Mouse (Mus musculus): ENCODE data around the gene Rnaseh2a. TPM values are rescaled to one million over a fixed set of nuclear protein-coding genes. Genes with fewer than 3 reads are reported as not detected.

Gene Rnaseh2a
- polyA plus RNA-seq (2012; rRNA removed) = 57.5 and 63.1 TPM in 2 replicates

GRCm38 (mm10) chr8:84969241-84970134, at the start of gene Rnaseh2a, which contains the start of the genes Gm49661 and Prdx2:
Gene Rnaseh2a (minus strand): TSS chr8:84969767.
Gene Gm49661 (minus strand): TSS chr8:84969433.
Gene Prdx2 (plus strand): TSS chr8:84969587.

DNA sequence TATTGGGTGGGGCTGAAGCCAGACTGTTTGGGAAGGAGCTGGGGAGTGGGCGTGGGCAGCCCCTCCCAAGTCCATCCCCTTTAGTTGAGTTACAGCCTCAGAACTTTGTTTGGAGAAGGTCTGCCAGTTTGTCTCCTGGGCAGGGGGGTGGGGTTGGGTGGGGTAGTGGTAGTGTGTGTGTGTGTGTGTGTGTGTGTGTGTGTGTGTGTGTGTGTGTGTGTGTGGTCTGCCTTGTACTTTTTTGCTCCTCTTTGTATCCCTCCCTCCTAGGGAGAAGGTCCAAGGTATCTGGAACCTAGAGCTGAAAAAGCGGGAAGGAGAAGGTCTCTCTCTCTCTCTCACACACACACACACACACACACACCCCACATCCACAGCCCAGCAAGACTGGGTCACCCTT, 44.9 kb upstream of the Rnaseh2a start, which contains the start of gene Best2:
Gene Best2, minus strand, starts transcription at position 101 of the 400 bp plus-strand sequence.

DNA sequence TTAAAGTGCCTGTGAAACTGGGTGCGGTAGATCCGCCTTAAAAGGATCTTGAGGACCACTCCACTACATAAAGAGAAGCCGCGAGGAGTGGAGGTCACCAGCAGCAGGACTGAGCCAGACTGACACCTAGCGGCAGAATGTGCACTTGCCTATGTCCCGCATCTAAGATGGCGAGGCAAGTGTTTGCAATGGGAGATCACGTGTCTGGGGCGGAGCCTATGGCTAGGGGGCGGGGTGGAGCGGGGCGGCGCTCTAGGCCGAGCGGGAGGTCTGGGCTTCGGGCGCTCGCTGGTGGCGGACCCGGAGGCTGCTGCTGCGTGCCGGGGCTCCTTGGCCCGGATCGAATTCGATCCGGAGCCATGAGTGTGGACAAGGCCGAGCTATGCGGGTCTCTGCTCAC, 20.8 kb upstream of the Rnaseh2a start, which contains the start of gene Hook2:
Gene Hook2, plus strand, starts transcription at position 255 of the 400 bp plus-strand sequence.

GRCm38 (mm10) chr8:84978248-84978940, 8.8 kb upstream of the Rnaseh2a start, which contains the start of gene Junb:
Gene Junb (minus strand): TSS chr8:84978718.

GRCm38 (mm10) chr8:84946528-84947240, 22.9 kb downstream of the Rnaseh2a start, which contains the start of gene Rtbdn:
Gene Rtbdn (plus strand): TSS chr8:84946991.

GRCm38 (mm10) chr8:84936962-84937546, 32.5 kb downstream of the Rnaseh2a start, which contains the start of gene Mast1:
Gene Mast1 (minus strand): TSS chr8:84937359.

DNA sequence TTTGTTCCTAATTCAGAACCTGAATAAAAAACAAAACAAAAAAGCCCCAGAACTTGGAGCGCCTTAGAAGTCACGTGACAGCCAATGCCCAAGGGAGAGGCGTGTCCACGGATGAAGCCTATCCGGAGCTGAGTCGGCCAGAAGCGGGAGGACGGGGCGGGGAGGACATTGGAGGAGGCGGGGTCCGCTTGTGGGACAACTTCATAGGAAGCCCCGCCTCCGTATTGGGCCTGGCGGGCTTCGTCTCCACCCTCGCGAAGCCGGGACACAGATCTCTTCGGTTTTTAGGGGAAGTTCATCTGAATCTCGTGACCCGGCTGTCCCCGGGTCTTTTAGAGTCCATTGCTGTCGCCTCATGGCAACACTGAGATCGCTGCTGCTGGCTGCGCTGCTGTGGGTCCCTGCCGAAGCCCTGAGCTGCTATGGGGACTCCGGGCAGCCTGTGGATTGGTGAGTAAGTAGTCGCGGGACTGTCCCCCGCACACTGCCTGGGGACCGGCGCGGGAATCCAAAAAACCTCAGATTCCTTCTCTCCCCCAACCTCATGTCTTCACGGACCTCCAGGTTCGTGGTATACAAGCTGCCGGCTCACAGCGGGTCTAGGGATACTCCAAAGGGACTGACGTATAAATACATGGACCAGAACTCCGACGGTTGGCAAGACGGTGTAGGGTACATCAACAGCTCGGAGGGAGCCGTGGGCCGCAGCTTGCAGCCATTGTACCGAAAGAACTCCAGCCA, 61.0 kb downstream of the Rnaseh2a start, which contains the start of gene Dnase2a:
Gene Dnase2a, plus strand, starts transcription at position 140 of the 741 bp plus-strand sequence.

Other genes with a start within 250 kb of the Rnaseh2a start
- 9.3 and 9.7 TPM in 2 replicates for gene G430095P16Rik, start 246.8 kb downstream of the Rnaseh2a start, polyA plus RNA-seq (2012; rRNA removed)
- gene Nfix, start 169.4 kb downstream of the Rnaseh2a start, polyA plus RNA-seq (2012; rRNA removed) = 1.2 and 1.3 TPM in 2 replicates
- 2.0 and 2.1 TPM in 2 replicates for gene Dand5, start 146.9 kb downstream of the Rnaseh2a start, polyA plus RNA-seq (2012; rRNA removed)
- 29.9 and 31.7 TPM in 2 replicates for gene Gadd45gip1, start 138.2 kb downstream of the Rnaseh2a start, polyA plus RNA-seq (2012; rRNA removed)
- gene Rad23a, start 129.1 kb downstream of the Rnaseh2a start, polyA plus RNA-seq (2012; rRNA removed) = 116 and 127 TPM in 2 replicates
- gene Calr, start 122.8 kb downstream of the Rnaseh2a start, polyA plus RNA-seq (2012; rRNA removed) = 310 and 322 TPM in 2 replicates
- 50.9 and 57.3 TPM in 2 replicates for gene Farsa, start 112.8 kb downstream of the Rnaseh2a start, polyA plus RNA-seq (2012; rRNA removed)
- 30.4 and 31.4 TPM in 2 replicates for gene Syce2, start 97.7 kb downstream of the Rnaseh2a start, polyA plus RNA-seq (2012; rRNA removed)
- gene Gcdh, start 75.8 kb downstream of the Rnaseh2a start, polyA plus RNA-seq (2012; rRNA removed) = 29.5 and 35.0 TPM in 2 replicates
- gene Klf1, start 67.8 kb downstream of the Rnaseh2a start, polyA plus RNA-seq (2012; rRNA removed) = 177 and 217 TPM in 2 replicates
- 8.3 and 10.6 TPM in 2 replicates for gene Dnase2a, start 61.2 kb downstream of the Rnaseh2a start, polyA plus RNA-seq (2012; rRNA removed)
- gene Mast1, start 32.4 kb downstream of the Rnaseh2a start, polyA plus RNA-seq (2012; rRNA removed) = 0.03 and 0.05 TPM in 2 replicates
- gene Rtbdn, start 22.8 kb downstream of the Rnaseh2a start, polyA plus RNA-seq (2012; rRNA removed) = not detected in 2 replicates
- not detected in 2 replicates for gene Gm49661, start 334 bp downstream of the Rnaseh2a start, polyA plus RNA-seq (2012; rRNA removed)
- gene Prdx2, start 180 bp downstream of the Rnaseh2a start, polyA plus RNA-seq (2012; rRNA removed) = 1,069 and 1,310 TPM in 2 replicates
- 7.7 and 8.0 TPM in 2 replicates for gene Junb, start 9.0 kb upstream of the Rnaseh2a start, polyA plus RNA-seq (2012; rRNA removed)
- gene Hook2, start 20.8 kb upstream of the Rnaseh2a start, polyA plus RNA-seq (2012; rRNA removed) = 4.1 and 4.6 TPM in 2 replicates
- not detected in 2 replicates for gene Best2, start 44.8 kb upstream of the Rnaseh2a start, polyA plus RNA-seq (2012; rRNA removed)
- 76.1 and 91.5 TPM in 2 replicates for gene Asna1, start 55.5 kb upstream of the Rnaseh2a start, polyA plus RNA-seq (2012; rRNA removed)
- 99.1 and 106 TPM in 2 replicates for gene Trir, start 57.1 kb upstream of the Rnaseh2a start, polyA plus RNA-seq (2012; rRNA removed)
- gene Tnpo2, start 67.1 kb upstream of the Rnaseh2a start, polyA plus RNA-seq (2012; rRNA removed) = 23.4 and 27.0 TPM in 2 replicates
- 7.6 and 9.4 TPM in 2 replicates for gene Fbxw9, start 90.3 kb upstream of the Rnaseh2a start, polyA plus RNA-seq (2012; rRNA removed)
- 0.22 and 0.31 TPM in 2 replicates for gene Gm5741, start 98.2 kb upstream of the Rnaseh2a start, polyA plus RNA-seq (2012; rRNA removed)
- 20.6 and 21.6 TPM in 2 replicates for gene Dhps, start 102.0 kb upstream of the Rnaseh2a start, polyA plus RNA-seq (2012; rRNA removed)
- gene Wdr83os, start 111.0 kb upstream of the Rnaseh2a start, polyA plus RNA-seq (2012; rRNA removed) = 37.6 and 44.1 TPM in 2 replicates
- 24.8 and 26.1 TPM in 2 replicates for gene Wdr83, start 111.5 kb upstream of the Rnaseh2a start, polyA plus RNA-seq (2012; rRNA removed)
- gene Man2b1, start 113.5 kb upstream of the Rnaseh2a start, polyA plus RNA-seq (2012; rRNA removed) = 15.9 and 21.5 TPM in 2 replicates
- 0.97 and 1.1 TPM in 2 replicates for gene Zfp791, start 153.3 kb upstream of the Rnaseh2a start, polyA plus RNA-seq (2012; rRNA removed)
- not detected in 2 replicates for gene Cks1brt, start 182.2 kb upstream of the Rnaseh2a start, polyA plus RNA-seq (2012; rRNA removed)

Data from liver, embryonic 14 days (tissue).